Mouse (Mus musculus) neural tube, embryonic 13.5 days (tissue): ENCODE results near the gene Napepld. TPM values are rescaled to one million over a fixed set of nuclear protein-coding genes. Genes with fewer than 3 reads are reported as not detected.
"Not testable (repeated sequence)": the region's sequence is repeated elsewhere in the genome, so short reads cannot be mapped to it uniquely, and the experiment has no call there.

Experiments
- ATAC-seq: fragments of 200-750 bp; cut with Nextera tagmentation; 2 replicates; pipeline ENCODE4 v1.8.0; 2017; ENCODE audit warnings: low read depth, mild to moderate bottlenecking, moderate TSS enrichment, moderate library complexity
- H3K27ac ChIP-seq: fragments of 300-500 bp; sonication (generic); replicated peaks from 2 replicates; pipeline ENCODE4 v1.5.1; 2015; ENCODE audit warnings: moderate library complexity, mild to moderate bottlenecking, inconsistent platforms
- H3K27me3 ChIP-seq: fragments of 300-500 bp; sonication (generic); 2 replicates; pipeline ENCODE4 v1.6.1; 2015; ENCODE audit warnings: mild to moderate bottlenecking, inconsistent platforms
- H3K36me3 ChIP-seq: fragments of 300-500 bp; sonication (generic); 2 replicates; pipeline ENCODE4 v1.6.1; 2015; ENCODE audit warnings: mild to moderate bottlenecking, inconsistent platforms
- H3K4me1 ChIP-seq: fragments of 300-500 bp; sonication (generic); replicated peaks from 2 replicates; pipeline ENCODE4 v1.6.1; 2015; ENCODE audit warnings: inconsistent platforms
- H3K4me2 ChIP-seq: fragments of 300-500 bp; sonication (generic); 2 replicates; pipeline ENCODE4 v1.6.1; 2015; ENCODE audit warnings: inconsistent platforms, mild to moderate bottlenecking, moderate library complexity
- H3K4me3 ChIP-seq: fragments of 300-500 bp; sonication (generic); 2 replicates; pipeline ENCODE4 v1.5.1; 2015; ENCODE audit warnings: mild to moderate bottlenecking, inconsistent platforms
- H3K9ac ChIP-seq: fragments of 300-500 bp; sonication (generic); 2 replicates; pipeline ENCODE4 v1.6.1; 2015; ENCODE audit warnings: moderate library complexity, mild to moderate bottlenecking, inconsistent platforms
- H3K9me3 ChIP-seq: fragments of 300-500 bp; sonication (generic); 2 replicates; pipeline ENCODE4 v1.6.1; 2016; ENCODE audit warnings: inconsistent platforms
- WGBS: fragments of 180-500 bp; shearing (Covaris S2); methylation state at CpG from one replicate; pipeline ENCODE4 v1.1.7; 2015; 5-methylcytosine and 5-hydroxymethylcytosine counted together
- polyA plus RNA-seq: library from polyadenylated mRNA; unstranded; fragments of >200 nt; fragmentation: Nextera tagmentation; extraction: Ambion mirVana; gene quantifications from 2 replicates; pipeline ENCODE4 v1.2.1, GENCODE M21; 2015

Napepld gene
- polyA plus RNA-seq, 1 experiment from 2014 or later = 2.0 TPM

DNA sequence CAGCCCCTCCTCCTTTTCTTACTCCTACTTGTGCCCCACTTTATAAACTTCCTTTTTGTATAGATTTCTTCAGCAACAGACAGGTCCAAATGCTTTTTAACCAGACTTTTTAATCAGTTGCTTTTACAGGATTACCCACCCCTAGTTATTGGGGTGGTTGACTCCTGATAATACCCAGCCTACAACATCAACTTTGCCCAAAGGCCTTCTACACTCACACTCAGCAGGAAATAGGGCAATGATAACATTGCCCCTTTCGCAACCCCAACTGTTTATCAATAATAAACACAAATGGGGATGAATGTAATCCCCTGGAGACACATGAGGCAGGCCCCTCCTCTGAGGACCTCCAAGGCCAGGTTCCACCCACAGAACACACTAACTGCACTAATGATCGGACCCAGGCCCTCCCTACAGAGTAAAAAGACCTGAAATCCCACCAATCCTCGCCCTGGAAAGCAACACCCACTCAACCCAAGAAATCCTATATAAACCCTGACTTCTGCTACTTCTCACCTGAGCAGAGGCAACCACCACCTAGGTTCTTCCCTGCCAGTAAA is 84.7 kb downstream of the Napepld start:
- H3K4me1 ChIP-seq = no peaks in the 10 kb centered on the region
- H3K9ac ChIP-seq = no peak overlapping the region
- H3K9me3 ChIP-seq = no peaks in the 10 kb centered on the region
- no peaks in the 10 kb centered on the region for H3K27me3 ChIP-seq
- ATAC-seq = no peak
- 80% methylated on average over 3 of the region's 3 CpGs for WGBS
- no peak overlapping the region for H3K4me3 ChIP-seq
- no peak overlapping the region for H3K27ac ChIP-seq
- H3K4me2 ChIP-seq = no peak overlapping the region
- no peaks in the 10 kb centered on the region for H3K36me3 ChIP-seq

DNA sequence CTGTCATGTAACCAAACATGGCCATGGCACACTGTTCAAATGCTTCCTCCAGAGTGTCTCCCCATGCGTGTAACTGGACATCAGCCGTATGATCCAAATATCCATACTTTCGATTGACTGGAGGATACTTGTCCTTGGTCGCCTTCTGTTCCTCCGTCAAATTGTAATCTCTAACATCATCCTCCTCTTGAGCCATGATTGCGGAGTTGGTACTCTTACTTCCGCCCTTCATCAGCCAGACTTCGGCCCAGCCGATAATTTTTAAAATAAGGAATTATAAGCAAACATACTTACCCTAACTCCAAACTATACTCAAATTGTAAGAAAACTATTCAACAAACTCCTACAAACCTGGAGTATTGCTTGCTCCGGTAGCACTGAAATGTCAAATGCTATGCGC is 86.9 kb downstream of the Napepld start:
- not testable (repeated sequence) for H3K9me3 ChIP-seq, H3K27ac ChIP-seq, H3K27me3 ChIP-seq, ATAC-seq, H3K9ac ChIP-seq, H3K4me3 ChIP-seq, H3K4me2 ChIP-seq, H3K36me3 ChIP-seq, H3K4me1 ChIP-seq
- WGBS = 97% methylated on average over 11 of the region's 11 CpGs

Other genes with a start within 250 kb of the Napepld start
- 7.6 and 11.8 TPM in 2 replicates for gene Lrrc17, start 157.8 kb downstream of the Napepld start, polyA plus RNA-seq
- gene Fbxl13, start 55.8 kb downstream of the Napepld start, polyA plus RNA-seq = 0.30 and 0.39 TPM in 2 replicates
- gene Armc10, start 55.6 kb downstream of the Napepld start, polyA plus RNA-seq = 57.4 and 57.8 TPM in 2 replicates
- gene Pmpcb, start 35.7 kb upstream of the Napepld start, polyA plus RNA-seq = 77.5 and 88.0 TPM in 2 replicates
- 78.4 and 79.1 TPM in 2 replicates for gene Dnajc2, start 83.9 kb upstream of the Napepld start, polyA plus RNA-seq
- gene Psmc2, start 83.9 kb upstream of the Napepld start, polyA plus RNA-seq = 197 and 199 TPM in 2 replicates
- not detected in 2 replicates for gene Slc26a5, start 164.2 kb upstream of the Napepld start, polyA plus RNA-seq